Mouse (Mus musculus): ENCODE data around the gene 1700011L22Rik.

1700011L22Rik gene

DNA sequence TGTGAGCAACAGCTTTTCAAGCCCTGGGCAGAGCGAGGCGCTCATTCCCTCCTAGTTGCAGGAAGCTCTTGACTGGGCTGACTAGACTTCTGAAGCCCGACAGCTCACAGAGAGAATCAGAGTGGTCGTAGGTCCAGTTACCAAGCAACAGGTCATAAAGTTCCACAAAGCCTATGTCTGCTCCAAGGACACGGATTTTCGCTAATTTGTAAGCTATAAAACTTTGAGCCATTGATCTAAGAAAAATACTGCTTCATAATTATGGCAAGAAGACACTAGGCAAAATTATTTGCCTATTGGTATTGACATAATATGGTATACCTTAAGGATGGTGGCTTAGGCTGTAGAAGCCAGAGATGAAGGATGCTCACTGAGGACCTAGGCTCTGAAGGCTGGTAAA, at the start of gene 1700011L22Rik:
Gene 1700011L22Rik, minus strand, starts transcription at position 101 of the 400 bp plus-strand sequence.
- no peak for DNase-seq (ENCODE audit: low spot score in 2 of 2)

- peak in 1 of 2 experiments; percentile 35 for DNase-seq (ENCODE audit: low spot score in 2 of 2)
Measured at GRCm38 (mm10) chr8:79297763-79298162, 49.4 kb upstream of the 1700011L22Rik start.

GRCm38 (mm10) chr8:79295276-79296105, 47.1 kb upstream of the 1700011L22Rik start:
- DNase-seq (ENCODE audit: low spot score in 2 of 2), result no peak

GRCm38 (mm10) chr8:79294610-79295275, 46.4 kb upstream of the 1700011L22Rik start, which contains the start of gene Mmaa:
Gene Mmaa (minus strand): TSS chr8:79294937.
- DNase-seq (ENCODE audit: low spot score in 2 of 2), result peak; percentile 98

DNA sequence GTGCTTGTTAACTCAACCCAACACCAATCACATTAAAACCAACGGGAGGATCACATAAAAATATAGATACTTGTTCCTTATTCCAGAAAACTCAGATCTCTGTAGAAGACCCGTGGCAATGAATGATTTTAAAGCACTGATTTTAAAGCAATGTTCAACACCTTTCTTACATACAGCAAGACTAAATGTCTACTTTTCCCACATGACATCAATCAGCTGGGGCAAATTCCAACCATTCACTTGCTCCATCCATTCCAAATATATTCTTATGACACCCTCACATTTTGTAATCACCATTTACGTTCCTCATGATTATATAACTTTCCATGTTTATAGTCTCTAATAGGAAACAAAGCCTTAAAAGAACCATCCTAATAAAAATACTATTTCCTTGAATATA, 45.5 kb upstream of the 1700011L22Rik start:
- DNase-seq (ENCODE audit: low spot score in 2 of 2), result no peak

DNA sequence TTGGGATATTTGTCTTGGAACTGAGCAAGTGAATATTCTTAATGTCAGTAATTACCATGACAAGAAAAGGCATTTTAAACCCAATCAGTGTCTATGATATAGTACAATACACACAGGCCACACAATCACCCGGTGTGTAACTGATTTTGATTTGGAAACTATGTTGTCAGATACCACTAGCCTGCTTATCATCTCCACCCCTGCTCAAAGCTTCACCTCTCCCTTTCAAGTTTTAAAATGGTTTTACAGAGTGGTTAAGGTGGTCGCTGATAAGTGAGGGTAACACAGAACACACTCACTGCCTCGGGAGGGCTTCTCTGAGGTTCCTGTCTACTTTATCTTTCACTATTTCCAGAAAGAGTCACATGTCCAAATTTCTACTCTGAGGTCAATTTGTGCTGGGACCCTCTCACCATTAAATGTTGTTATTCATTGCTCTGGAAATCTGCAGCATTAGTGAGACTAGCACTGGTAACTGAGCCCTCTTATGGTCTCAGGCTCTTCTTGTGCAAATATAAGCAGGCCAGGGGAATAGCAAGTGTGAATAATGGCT, 44.4 kb upstream of the 1700011L22Rik start:
- no peak for DNase-seq (ENCODE audit: low spot score in 2 of 2)

- no peak for DNase-seq (ENCODE audit: low spot score in 2 of 2)
Measured at GRCm38 (mm10) chr8:79289592-79289991, 41.2 kb upstream of the 1700011L22Rik start.

DNA sequence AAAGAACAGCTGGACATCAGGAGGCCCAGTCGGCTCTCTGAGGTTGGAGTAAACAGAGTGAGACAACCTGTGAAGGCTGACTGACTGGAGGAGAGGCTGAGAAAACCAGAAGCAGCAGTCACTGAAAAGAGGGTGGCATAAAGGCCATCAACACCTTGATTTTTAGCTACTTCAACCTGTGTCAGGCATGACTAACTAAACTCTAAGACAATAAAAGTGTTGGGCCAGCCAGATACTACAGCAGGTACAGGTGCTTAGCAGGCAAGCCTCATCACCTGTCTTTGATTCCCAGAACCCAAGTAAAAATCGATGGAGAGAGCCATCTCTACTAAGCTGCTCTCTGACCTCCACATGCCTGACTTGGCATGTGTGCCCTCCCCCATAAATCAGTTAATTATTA, 40.3 kb upstream of the 1700011L22Rik start:
- DNase-seq (ENCODE audit: low spot score in 2 of 2), result no peak

DNA sequence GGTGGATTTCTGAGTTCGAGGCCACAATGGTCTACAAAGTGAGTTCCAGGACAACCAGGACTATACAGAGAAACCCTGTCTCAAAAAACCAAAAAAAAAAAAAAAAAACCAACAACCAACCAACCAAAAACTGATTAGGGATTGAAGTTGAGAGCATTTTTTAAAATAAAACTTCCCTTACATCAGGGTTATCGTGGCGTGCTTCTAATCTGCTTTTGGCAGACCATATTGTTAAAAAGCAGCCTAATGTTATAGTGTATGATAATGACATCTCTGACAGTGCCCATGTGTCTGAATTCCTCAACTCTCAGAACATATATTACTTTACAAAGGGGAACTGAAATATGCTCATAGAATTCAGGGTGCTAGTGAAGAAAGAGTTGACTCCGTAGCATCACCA, 39.9 kb upstream of the 1700011L22Rik start:
- DNase-seq (ENCODE audit: low spot score in 2 of 2), result no peak

- no peak for DNase-seq (ENCODE audit: low spot score in 2 of 2)
Measured at GRCm38 (mm10) chr8:79286424-79286823, 38.1 kb upstream of the 1700011L22Rik start.

DNA sequence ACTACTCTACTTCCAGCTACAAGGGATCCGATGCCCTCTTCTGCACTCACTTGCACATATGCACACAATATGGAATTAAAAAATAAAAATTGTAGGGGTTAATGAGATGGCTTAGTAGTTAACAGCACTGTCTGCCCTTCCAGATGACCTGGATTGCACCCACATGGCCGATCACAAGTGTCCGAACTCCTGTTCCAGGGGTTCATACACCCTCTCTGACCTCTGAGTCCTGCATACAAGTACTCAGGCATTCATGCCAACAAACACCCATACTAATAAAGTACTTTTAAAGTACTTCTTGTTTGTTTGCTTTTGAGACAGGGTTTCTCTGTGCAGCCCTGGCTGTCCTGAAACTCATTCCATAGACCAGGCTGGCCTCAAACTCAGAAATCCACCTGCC, 36.3 kb upstream of the 1700011L22Rik start:
- no peak for DNase-seq (ENCODE audit: low spot score in 2 of 2)

DNA sequence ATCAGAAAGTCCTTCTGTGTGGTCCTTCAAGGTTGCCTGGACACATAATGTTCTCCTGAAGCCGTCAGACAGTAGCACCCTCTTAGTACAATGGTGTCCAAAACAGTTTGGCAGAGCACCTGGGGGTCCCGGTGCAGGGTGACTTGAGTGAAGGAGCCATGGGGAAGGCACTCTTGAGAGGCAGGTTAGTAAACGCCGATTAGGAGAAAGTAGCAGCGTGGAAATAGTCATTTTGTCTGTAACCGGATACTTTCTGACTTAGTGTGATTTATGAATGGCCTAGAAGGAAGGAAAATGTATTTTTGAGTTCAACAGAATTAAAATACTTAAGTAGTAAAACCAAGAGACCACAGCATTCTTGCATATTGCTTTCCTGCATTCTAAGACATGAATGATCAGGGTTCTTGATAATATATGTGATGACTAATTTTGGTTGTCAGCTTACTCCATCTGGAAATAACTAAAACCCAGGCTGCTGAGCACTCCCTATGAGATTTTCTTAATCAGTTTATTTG, 33.1 kb upstream of the 1700011L22Rik start:
- no peak for DNase-seq (ENCODE audit: low spot score in 2 of 2)

DNA sequence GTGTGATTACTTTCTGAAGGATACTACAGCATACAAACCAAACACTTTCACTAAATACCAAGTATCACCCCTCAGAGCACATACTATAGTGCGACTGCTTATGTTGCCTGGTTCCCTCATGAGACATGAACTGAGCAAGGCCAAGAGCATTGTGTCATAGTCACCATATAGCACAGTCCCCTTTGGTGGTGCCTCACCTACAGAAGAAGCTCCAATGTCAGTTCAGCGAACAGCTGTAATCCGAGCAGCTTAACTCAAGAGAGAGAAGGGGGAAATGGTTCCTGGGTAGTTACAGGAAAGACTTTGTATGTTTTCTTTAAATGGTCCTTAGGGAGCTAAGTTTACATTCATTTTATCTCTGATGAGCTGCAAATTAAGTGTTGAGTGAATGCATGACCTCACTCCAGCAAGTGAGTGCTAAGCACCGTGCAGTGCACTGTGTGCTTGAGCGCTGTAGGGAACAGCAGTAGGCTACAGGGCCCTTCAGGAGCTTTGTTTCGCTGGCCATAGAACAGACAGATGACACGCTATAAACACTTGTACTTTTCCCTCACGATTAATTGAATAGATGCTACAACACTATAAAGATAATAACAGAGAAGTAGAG, 29.0 kb upstream of the 1700011L22Rik start:
- DNase-seq (ENCODE audit: low spot score in 2 of 2), result no peak

DNA sequence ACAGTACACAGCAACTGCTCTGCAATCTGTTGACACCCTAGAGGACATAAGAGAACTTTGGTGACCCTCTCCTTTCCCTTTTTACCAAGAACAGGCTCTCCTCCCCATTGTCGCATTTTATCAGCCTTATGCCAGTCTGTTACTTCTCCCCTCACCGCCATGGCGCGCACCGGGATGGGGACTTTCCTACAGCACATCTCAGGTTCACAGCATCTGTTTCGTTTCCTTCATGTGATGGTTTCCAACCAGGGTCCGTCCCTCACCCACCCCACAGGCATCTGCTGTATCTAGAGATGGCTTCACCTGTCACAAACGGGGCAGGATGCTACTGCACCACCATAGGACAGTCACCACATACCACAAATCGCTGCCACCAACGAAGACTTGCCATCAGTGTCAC, 26.6 kb upstream of the 1700011L22Rik start:
- DNase-seq (ENCODE audit: low spot score in 2 of 2), result no peak

- DNase-seq (ENCODE audit: low spot score in 2 of 2), result no peak
Measured at GRCm38 (mm10) chr8:79273776-79274175, 25.4 kb upstream of the 1700011L22Rik start.

GRCm38 (mm10) chr8:79272676-79273075, 24.3 kb upstream of the 1700011L22Rik start:
- no peak for DNase-seq (ENCODE audit: low spot score in 2 of 2)

GRCm38 (mm10) chr8:79268921-79269320, 20.6 kb upstream of the 1700011L22Rik start:
- DNase-seq (ENCODE audit: low spot score in 2 of 2), result no peak

DNA sequence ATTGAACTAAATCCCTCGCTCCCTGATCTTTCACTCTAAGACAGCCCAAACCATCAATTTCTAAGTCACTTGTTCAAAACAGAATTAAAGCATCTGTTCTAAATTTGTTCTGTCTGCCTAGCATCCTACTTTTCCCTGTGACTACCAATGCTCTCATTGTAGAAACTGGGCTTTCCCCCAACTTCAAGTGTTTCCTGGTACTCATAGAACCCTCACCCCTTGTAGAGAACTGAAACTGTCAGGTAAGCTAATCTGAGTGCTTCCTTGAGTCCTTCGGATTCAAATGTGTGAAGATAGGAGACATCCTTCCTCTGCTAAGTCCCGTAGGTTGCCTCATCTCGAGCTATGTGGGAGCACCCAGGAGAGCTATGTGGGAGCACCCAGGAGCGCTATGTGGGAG, 13.6 kb upstream of the 1700011L22Rik start:
- DNase-seq (ENCODE audit: low spot score in 2 of 2), result no peak

DNA sequence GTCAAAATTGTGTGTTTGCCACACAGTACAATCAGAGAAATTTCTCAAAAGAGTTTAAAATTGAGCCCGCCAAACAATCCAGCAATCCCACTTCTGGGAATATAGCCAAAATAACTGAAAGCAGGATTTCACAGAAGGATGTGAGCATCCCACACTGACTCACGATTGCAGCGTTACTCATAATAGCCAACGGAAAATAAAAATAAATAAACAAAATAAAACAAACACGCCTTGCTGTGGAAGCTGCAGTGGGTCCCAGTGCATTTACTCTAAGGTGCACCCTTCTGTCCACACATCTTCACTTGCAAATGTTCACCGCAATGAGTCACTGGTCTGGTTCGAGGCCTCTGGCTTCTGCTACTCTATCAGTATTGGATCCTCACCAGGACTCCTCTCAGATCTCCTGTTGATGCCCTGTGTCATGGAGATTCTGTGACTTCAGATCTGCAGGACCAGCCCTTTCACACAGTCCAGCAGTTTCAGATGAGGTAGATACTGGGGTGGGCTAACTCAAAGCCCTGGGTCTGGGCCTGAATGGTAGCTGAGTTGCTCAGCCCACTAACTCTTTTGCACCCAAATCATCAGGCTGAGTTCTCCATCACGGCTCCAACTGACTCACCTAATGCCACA, 7.8 kb upstream of the 1700011L22Rik start:
- DNase-seq (ENCODE audit: low spot score in 2 of 2), result no peak

- no peak for DNase-seq (ENCODE audit: low spot score in 2 of 2)
Measured at GRCm38 (mm10) chr8:79253742-79254141, 5.4 kb upstream of the 1700011L22Rik start.

DNA sequence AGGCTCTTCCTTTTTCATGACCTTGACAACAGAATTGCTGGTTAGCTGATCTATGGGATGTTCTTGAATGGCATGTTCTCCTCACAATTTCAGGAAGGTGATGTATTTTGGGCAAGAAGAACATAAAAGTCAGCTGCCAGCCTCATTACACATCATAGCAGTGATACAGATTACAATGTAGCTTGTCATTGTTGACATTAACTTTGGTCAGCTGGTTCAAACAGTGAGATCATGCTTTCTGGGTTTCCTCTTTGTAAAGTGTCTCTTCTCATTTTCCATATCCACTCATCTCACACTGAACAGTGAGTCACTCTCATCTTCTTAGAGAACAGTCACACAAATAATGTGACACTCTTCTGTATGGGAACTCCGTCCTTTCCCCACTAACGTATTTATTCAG, 4.9 kb downstream of the 1700011L22Rik start:
- no peak for DNase-seq (ENCODE audit: low spot score in 2 of 2)

GRCm38 (mm10) chr8:79239996-79240395, 8.4 kb downstream of the 1700011L22Rik start:
- DNase-seq (ENCODE audit: low spot score in 2 of 2), result no peak

Data from thymus, postnatal 10 days (tissue).